Mouse (Mus musculus): ENCODE measurements around the gene 9430007A20Rik. TPM values are rescaled to one million over a fixed set of nuclear protein-coding genes. Genes with fewer than 3 reads are reported as not detected.
"Not testable (repeated sequence)": the region's sequence is repeated elsewhere in the genome, so short reads cannot be mapped to it uniquely, and the experiment has no call there.

The 9430007A20Rik gene
- total RNA-seq (2018; cell fraction: chromatin; rRNA removed) = not detected
- total RNA-seq (2018; cell fraction: cytosol; rRNA removed) = not detected
- not detected for total RNA-seq (2018; cell fraction: nucleus; rRNA removed)
- polyA plus RNA-seq (2018) = not detected in 3 replicates

DNA sequence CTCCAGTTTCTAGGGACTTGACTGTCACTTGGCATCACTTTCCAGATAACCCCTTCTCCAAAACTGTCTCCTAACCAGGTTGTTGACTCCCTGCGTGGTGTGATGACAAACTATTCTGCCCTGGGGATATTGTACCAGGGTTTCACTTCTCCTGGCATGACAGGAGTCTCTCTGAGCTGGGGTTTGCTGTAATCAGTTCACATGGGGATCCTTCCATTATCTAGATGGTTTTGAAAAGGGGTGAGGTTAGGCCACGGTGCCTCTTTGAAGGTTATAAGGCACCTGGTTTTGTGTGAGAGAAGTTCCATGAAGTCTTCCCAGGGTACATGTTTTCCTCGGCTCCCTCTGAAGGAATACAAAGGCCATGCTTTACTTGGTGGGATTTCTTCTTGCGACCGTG is at the start of gene 9430007A20Rik:
9430007A20Rik (plus strand) TSS at position 301 of the 400 bp plus-strand sequence.
- 78% methylated on average over 4 of the region's 5 CpGs for WGBS (ENCODE audit: missing documents)
- no peaks in the 10 kb centered on the region for H3K79me2 ChIP-seq (ENCODE audit: inconsistent target)
- H3K36me3 ChIP-seq (ENCODE audit: inconsistent target) = no peaks in the 10 kb centered on the region

DNA sequence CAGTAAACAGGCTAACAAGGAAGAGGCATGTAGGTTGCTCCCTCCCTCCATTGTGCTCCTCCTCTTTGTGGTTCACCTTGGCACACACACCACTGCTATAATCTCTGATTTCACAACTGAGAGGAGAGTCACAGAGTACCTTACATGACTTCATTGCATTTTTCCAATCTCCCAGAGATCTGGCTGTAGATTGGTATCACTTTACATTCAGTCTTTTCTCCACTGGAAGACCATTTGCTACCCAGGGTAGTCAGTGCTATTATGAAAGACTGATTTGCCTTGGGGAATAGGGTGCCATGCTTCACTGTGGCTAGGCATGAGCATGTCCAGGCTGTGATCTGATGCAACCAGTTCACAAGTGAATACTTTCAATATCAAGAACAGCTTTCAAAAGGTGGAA is 26.3 kb upstream of the 9430007A20Rik start:
- Histone ChIP-seq H3K36me3 (ENCODE audit: inconsistent target) (no peaks in the 10 kb centered on the region), H3K4me3 (ENCODE audit: inconsistent target) (no peak overlapping the region), H3K79me2 (ENCODE audit: inconsistent target) (no peaks in the 10 kb centered on the region), H3K27ac (no peak overlapping the region)

More for the DNA sequence above, at the start of gene 9430007A20Rik:
- H3K27ac ChIP-seq = no peak within 1 kb of the TSS
- H3K4me3 ChIP-seq (ENCODE audit: inconsistent target) = no peak within 1 kb of the TSS

DNA sequence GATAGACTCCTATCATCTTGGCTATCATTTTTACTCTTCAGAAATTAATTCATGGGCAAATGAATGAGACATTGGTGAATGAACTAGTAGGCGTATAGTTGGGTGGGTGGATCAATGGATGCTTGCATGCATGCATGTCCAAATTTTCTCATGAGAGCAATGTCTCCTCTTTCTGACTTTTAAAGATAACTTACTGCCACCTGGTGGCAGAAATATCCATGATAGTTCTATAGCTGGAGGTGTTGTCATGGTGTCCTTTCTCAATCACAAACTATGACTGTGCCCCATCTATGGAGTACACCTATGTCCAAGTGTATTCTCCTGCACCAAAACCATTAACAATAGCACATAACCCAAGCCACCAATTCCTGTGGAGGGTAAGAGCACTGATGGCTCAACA is 13.1 kb upstream of the 9430007A20Rik start:
- Histone ChIP-seq H3K27ac (no peak overlapping the region), H3K4me3 (ENCODE audit: inconsistent target) (no peak overlapping the region), H3K36me3 (ENCODE audit: inconsistent target) (no peaks in the 10 kb centered on the region), H3K79me2 (ENCODE audit: inconsistent target) (no peaks in the 10 kb centered on the region)
- 56% methylated on average over 1 of the region's 1 CpGs for WGBS (ENCODE audit: missing documents)

DNA sequence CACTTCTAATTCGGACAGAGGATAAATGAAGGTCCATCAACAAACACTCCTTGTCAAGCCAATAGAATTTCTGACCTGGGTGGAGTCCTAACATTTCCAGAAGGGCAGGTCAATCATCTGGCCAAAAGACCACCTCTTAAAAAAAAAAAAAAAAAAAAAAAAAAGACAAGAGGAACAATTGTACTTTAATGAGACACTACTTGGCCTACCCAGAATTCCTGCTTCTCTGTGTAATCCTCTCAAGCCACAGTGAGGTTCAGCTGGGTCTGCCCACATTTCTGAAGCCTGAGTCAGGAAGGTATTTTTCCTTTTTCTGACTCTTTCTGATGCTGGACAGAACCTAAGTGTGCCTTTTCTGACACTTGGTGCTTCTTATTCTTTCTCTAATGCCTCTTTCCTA is 25.1 kb downstream of the 9430007A20Rik start:
- no peak overlapping the region for H3K4me3 ChIP-seq (ENCODE audit: inconsistent target)
- no peaks in the 10 kb centered on the region for H3K79me2 ChIP-seq (ENCODE audit: inconsistent target)
- H3K36me3 ChIP-seq (ENCODE audit: inconsistent target) = no peaks in the 10 kb centered on the region
- WGBS (ENCODE audit: missing documents) = 89% methylated on average over 1 of the region's 1 CpGs
- no peak overlapping the region for H3K27ac ChIP-seq

DNA sequence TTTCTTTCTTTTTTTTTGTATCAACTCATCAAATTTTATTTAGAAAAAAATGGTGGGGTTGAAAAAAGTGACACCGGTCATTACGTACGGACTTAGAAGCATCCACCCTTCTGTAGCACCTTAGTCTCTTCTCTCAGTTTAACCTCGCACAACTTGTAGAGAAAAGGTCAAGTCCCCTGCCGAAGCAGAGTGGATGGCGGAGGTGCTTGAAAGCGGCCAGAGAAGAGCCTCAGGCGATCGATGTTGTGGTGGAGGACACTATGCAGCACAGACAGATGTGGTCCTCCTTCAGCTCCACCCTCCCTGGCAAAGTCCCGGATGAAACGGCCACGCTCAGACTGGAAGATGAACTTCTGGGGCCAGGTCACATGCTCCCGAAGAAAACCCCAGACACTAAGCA is 25.7 kb downstream of the 9430007A20Rik start:
- H3K4me3 ChIP-seq (ENCODE audit: inconsistent target); H3K27ac ChIP-seq; H3K36me3 ChIP-seq (ENCODE audit: inconsistent target); H3K79me2 ChIP-seq (ENCODE audit: inconsistent target): not testable (repeated sequence)
- 90% methylated on average over 13 of the region's 13 CpGs for WGBS (ENCODE audit: missing documents)

DNA sequence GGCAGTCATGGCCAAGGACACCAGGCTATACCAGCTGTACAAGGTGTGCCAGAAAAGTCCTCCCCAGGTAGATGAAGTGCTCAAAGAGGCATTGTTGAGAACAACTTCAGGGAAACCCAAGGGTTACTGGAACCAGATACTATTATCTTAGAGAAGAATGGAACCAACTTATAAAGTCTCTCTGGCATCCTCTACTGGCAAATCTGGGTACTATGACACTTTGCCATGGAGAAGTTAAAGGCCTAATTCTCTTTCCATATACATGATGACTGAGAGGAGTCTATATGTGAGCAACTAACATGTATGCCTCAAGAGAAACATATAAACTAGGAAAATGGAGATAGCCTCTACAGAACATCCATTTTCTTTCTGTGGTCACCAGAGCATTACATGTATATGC is 31.5 kb downstream of the 9430007A20Rik start:
- Histone ChIP-seq H3K79me2 (ENCODE audit: inconsistent target) (no peaks in the 10 kb centered on the region), H3K36me3 (ENCODE audit: inconsistent target) (no peaks in the 10 kb centered on the region)

DNA sequence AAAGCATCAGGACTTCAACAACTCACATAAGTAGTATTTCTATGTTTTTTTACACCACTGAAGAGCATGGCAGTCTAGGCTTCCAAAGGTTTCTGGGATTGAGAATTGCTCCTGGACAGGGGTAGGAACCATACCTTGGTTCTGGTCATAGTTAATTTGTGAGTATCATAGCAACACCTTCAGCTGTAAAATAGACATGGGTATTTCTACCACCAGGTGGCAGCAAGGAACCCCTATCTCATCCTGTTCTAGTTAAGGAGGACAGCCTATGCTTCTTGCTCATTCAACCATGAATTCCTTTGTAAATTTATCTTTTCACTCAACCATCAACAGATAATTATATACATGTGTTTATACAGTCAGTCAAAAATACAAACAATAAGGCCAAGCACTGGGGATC is 40.2 kb downstream of the 9430007A20Rik start:
- Histone ChIP-seq H3K27ac (no peak overlapping the region), H3K79me2 (ENCODE audit: inconsistent target) (no peaks in the 10 kb centered on the region), H3K36me3 (ENCODE audit: inconsistent target) (no peaks in the 10 kb centered on the region), H3K4me3 (ENCODE audit: inconsistent target) (no peak overlapping the region)

More for the DNA sequence above, 31.5 kb downstream of the 9430007A20Rik start:
- Histone ChIP-seq H3K27ac (no peak overlapping the region), H3K4me3 (ENCODE audit: inconsistent target) (no peak overlapping the region)

DNA sequence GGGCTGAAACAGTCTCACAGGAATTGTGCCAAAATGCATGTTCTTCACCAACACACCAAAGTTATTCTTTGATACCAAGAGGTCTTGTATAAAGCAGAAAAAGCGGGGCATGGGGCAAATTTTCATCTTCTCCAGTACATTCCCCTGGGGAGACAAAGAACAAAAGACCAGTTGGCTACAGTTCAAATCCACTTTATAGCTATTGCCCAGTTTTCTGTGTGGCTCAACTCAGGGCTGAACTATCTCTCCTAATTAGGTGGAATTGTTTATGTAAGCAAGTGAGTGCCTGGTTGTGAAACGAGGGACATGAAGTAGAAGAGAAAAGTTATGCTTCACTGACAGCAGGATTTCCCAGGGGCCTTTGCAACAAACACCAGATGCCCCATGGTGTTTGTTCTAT is 41.6 kb downstream of the 9430007A20Rik start:
- Histone ChIP-seq H3K36me3 (ENCODE audit: inconsistent target) (no peaks in the 10 kb centered on the region), H3K27ac (no peak overlapping the region), H3K79me2 (ENCODE audit: inconsistent target) (no peaks in the 10 kb centered on the region), H3K4me3 (ENCODE audit: inconsistent target) (no peak overlapping the region)
- 47% methylated on average over 2 of the region's 2 CpGs for WGBS (ENCODE audit: missing documents)

DNA sequence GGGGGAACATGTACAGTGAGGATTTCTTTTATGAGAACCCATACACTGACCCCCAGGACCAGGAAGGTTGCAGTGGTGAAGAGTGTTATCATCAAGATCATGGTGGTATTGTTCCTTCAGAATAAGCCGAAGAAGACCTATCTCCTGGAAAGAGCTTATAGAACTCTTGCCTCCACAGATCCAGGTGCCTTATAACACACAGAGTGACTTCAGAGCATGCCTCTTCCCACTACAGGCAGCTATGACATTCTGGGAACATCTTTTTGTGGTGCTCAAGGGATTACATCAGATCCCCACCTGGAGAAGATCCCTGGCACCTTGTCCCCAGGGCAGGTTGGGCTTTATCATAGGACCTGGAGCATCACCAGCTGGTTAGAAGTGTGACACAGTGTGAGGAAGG is 45.4 kb downstream of the 9430007A20Rik start, which contains the start of gene Gm13124:
Gm13124 (minus strand) TSS at position 101 of the 400 bp plus-strand sequence.
- Histone ChIP-seq H3K27ac (no peak within 1 kb of the TSS), H3K36me3 (ENCODE audit: inconsistent target) (no peaks in the 10 kb centered on the region)
- WGBS (ENCODE audit: missing documents) = 100% methylated on average over 1 of the region's 1 CpGs

DNA sequence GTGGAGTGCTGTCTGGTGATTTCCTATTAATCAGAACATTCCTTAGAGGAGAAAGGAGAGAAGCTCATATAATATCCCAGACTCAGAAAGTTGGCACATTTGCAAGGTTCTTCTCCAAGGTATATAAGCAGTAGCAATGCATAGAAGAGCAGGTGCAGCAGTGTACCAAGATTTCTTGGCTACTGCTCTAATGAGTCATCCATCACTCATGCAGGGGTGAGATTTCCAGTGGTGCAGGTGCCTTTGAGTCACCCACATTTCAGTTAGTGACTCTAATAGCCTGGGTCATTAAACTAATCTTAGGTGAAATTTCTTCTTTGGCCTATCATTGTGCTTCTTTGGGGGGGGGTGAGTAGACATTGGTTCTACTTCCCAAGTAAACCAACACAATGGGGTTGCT is 48.1 kb downstream of the 9430007A20Rik start:
- H3K36me3 ChIP-seq (ENCODE audit: inconsistent target) = no peaks in the 10 kb centered on the region
- no peaks in the 10 kb centered on the region for H3K79me2 ChIP-seq (ENCODE audit: inconsistent target)
- H3K4me3 ChIP-seq (ENCODE audit: inconsistent target) = no peak overlapping the region
- H3K27ac ChIP-seq = no peak overlapping the region

More for the DNA sequence above, 45.4 kb downstream of the 9430007A20Rik start, which contains the start of gene Gm13124:
- no peak within 1 kb of the TSS for H3K4me3 ChIP-seq (ENCODE audit: inconsistent target)
- H3K79me2 ChIP-seq (ENCODE audit: inconsistent target) = no peaks in the 10 kb centered on the region

Other genes starting within 250 kb of the 9430007A20Rik start
- gene Pramel5, start 239.3 kb upstream of the 9430007A20Rik start, polyA plus RNA-seq (2018) = not detected in 3 replicates
- not detected in 3 replicates for gene Gm13128, start 189.6 kb upstream of the 9430007A20Rik start, polyA plus RNA-seq (2018)
- not detected in 3 replicates for gene Gm13119, start 161.9 kb upstream of the 9430007A20Rik start, polyA plus RNA-seq (2018)
- gene Pramef20, start 141.9 kb upstream of the 9430007A20Rik start, polyA plus RNA-seq (2018) = not detected in 3 replicates
- gene Pramef12, start 111.4 kb upstream of the 9430007A20Rik start, polyA plus RNA-seq (2018) = not detected in 3 replicates
- not detected in 3 replicates for gene 1700012P22Rik, start 81.0 kb upstream of the 9430007A20Rik start, polyA plus RNA-seq (2018)
- gene Gm9944, start 66.5 kb upstream of the 9430007A20Rik start, polyA plus RNA-seq (2018) = not detected in 3 replicates
- gene Aadacl3, start 56.1 kb upstream of the 9430007A20Rik start, polyA plus RNA-seq (2018) = not detected in 3 replicates
- not detected in 3 replicates for gene Gm13124, start 45.3 kb downstream of the 9430007A20Rik start, polyA plus RNA-seq (2018)
- gene Aadacl4, start 93.9 kb downstream of the 9430007A20Rik start, polyA plus RNA-seq (2018) = not detected in 3 replicates
- not detected in 3 replicates for gene Gm436, start 166.5 kb downstream of the 9430007A20Rik start, polyA plus RNA-seq (2018)
- not detected in 3 replicates for gene Gm13178, start 201.6 kb downstream of the 9430007A20Rik start, polyA plus RNA-seq (2018)

All from macrophage (primary cell).